Mouse (Mus musculus): ENCODE results near the gene Rbfox3.
A peak's percentile ranks its signal among the peaks of the same experiment; 100 is the strongest.

The Rbfox3 gene

GRCm38 (mm10) chr11:118473842-118474500 lies 437.4 kb downstream of the Rbfox3 start:
- no peak for DNase-seq (ENCODE audit: low spot score)

GRCm38 (mm10) chr11:118473161-118473560 lies 438.2 kb downstream of the Rbfox3 start:
- no peak for DNase-seq (ENCODE audit: low spot score)

GRCm38 (mm10) chr11:118471676-118472075 lies 439.7 kb downstream of the Rbfox3 start:
- DNase-seq (ENCODE audit: low spot score): no peak

GRCm38 (mm10) chr11:118470234-118470966 lies 441.0 kb downstream of the Rbfox3 start:
- DNase-seq (ENCODE audit: low spot score): no peak

- DNase-seq (ENCODE audit: low spot score): no peak
These were observed 441.8 kb downstream of the Rbfox3 start for GRCm38 (mm10) chr11:118469509-118470160.

- no peak for DNase-seq (ENCODE audit: low spot score)
These were observed 443.9 kb downstream of the Rbfox3 start for GRCm38 (mm10) chr11:118467441-118468035.

- DNase-seq (ENCODE audit: low spot score): no peak
These were observed 451.1 kb downstream of the Rbfox3 start for GRCm38 (mm10) chr11:118460280-118460679.

- DNase-seq (ENCODE audit: low spot score): no peak
These were observed 451.9 kb downstream of the Rbfox3 start for GRCm38 (mm10) chr11:118459536-118459935.

GRCm38 (mm10) chr11:118459051-118459450 lies 452.3 kb downstream of the Rbfox3 start:
- DNase-seq (ENCODE audit: low spot score): no peak

GRCm38 (mm10) chr11:118456937-118457336 lies 454.5 kb downstream of the Rbfox3 start:
- no peak for DNase-seq (ENCODE audit: low spot score)

GRCm38 (mm10) chr11:118455788-118456187 lies 455.6 kb downstream of the Rbfox3 start:
- no peak for DNase-seq (ENCODE audit: low spot score)

GRCm38 (mm10) chr11:118453886-118454671 lies 457.3 kb downstream of the Rbfox3 start:
- no peak for DNase-seq (ENCODE audit: low spot score)

- DNase-seq (ENCODE audit: low spot score): no peak
These were observed 458.4 kb downstream of the Rbfox3 start for GRCm38 (mm10) chr11:118452955-118453354.

- DNase-seq (ENCODE audit: low spot score): no peak
These were observed 460.2 kb downstream of the Rbfox3 start for GRCm38 (mm10) chr11:118451211-118451610.

- DNase-seq (ENCODE audit: low spot score): no peak
These were observed 463.0 kb downstream of the Rbfox3 start for GRCm38 (mm10) chr11:118448385-118448784.

- DNase-seq (ENCODE audit: low spot score): no peak
These were observed 464.1 kb downstream of the Rbfox3 start for GRCm38 (mm10) chr11:118447346-118447745.

GRCm38 (mm10) chr11:118445843-118446242 lies 465.6 kb downstream of the Rbfox3 start:
- DNase-seq (ENCODE audit: low spot score): peak; percentile 74

GRCm38 (mm10) chr11:118443201-118443970 lies 468.0 kb downstream of the Rbfox3 start:
- peak; percentile 80 for DNase-seq (ENCODE audit: low spot score)

- DNase-seq (ENCODE audit: low spot score): no peak
These were observed 468.7 kb downstream of the Rbfox3 start for GRCm38 (mm10) chr11:118442691-118443090.

Measured in urinary bladder, postnatal 25 days (tissue).